Mouse (Mus musculus): ENCODE data around the gene Ddx43. TPM values are rescaled to one million over a fixed set of nuclear protein-coding genes. Genes with fewer than 3 reads are reported as not detected.

Gene Ddx43
- polyA plus RNA-seq, 1 experiment = 0.12 TPM

DNA sequence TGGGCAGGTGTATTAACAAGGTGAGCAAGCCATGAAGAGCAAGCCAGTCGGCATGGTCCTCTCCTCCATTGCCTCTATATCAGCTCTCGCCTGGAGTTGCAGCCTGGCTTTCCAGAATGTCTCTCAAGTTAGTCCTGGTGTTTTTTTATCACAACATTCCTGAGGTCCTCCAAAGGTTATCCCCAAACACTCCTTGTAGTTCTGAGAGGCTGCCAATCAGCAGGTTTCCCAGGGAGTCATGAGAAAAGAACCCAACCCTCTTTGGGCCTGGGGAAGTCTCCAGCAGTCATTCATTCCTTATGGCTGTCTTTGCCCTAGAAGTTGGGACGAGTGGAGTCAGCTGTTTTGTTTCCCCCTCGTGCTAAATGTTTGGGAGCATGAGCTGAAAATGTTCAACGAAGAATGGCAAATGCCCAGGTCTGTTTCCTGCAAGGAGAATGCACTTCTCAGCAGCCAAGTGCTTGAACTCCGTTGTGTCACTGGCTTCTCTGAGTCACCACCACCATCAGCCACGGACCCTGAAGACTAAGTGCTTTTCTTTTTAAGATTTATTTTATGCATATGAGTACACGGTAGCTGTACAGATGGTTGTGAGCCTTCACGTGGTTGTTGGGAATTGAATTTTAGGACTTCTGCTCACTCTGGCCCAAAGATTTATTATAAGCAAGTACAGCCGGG lies 22.6 kb upstream of the Ddx43 start:
- no peaks in the 10 kb centered on the region for H3K27me3 ChIP-seq (ENCODE audit: control insufficient read depth, insufficient read depth, low read length)
- no peak overlapping the region for H3K27ac ChIP-seq (ENCODE audit: insufficient read depth, low read length)
- H3K4me3 ChIP-seq (ENCODE audit: extremely low read depth, insufficient read depth, insufficient read length) = no peak overlapping the region
- no peaks in the 10 kb centered on the region for H3K36me3 ChIP-seq (ENCODE audit: control insufficient read depth, insufficient read depth, low read length)
- no peaks in the 10 kb centered on the region for H3K4me1 ChIP-seq (ENCODE audit: control insufficient read depth, insufficient read depth, insufficient read length)
- TF ChIP-seq CTCF (IDR thresholded peaks at IDR 0.05; ENCODE audit: extremely low read depth, insufficient read depth, insufficient read length, insufficient replicate concordance) (no peak), POLR2A (IDR thresholded peaks at IDR 0.05; ENCODE audit: low read depth, low read length) (no peak)
- no peak for DNase-seq (ENCODE audit: low read depth in 1 of 2, low spot score in 2 of 2)
- WGBS = 77% methylated on average over 10 of the region's 10 CpGs

DNA sequence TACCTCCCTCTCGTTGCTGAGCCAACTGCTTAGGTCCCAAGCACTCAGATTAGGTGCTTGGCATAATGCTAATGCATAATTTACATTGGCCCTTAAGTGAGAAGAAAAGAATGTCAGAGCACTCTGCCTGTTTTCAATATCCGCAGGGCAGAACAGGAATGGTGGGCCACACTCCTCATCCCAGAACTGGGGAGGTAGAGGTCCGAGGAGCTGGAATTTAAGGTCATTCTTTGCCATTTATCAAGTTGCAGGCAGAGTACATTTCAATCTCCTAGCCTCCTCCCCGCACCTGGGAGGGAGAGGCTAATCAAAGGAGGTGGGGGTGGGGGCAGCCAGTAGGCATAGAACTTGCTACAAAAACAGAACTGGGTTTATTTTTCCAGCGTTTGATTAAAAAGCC lies 21.2 kb upstream of the Ddx43 start:
- H3K27me3 ChIP-seq (ENCODE audit: control insufficient read depth, insufficient read depth, low read length) = no peaks in the 10 kb centered on the region

DNA sequence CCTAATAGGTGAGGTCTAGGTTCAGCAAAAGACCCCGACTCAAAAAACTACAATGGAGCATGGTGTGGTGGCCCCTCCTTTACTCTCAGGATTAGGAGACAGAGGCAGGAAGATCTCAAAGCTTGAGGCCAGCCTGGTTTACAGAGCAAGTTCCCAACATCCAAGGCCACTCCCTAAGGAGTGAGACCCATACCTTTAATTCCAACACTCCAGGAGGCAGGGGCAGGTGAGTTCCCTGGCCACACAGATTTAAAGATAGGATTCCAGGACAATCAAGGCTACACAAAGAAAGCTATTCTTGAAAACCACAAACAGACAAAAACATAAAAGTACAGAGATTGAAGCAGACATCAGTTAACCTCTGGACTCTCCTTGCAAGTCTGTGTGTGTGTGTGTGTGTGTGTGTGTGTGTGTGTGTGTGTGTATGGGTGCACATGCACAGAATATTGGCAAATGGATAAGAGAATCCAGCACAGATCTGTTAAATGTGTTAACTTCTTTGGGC lies 20.6 kb upstream of the Ddx43 start:
- TF ChIP-seq POLR2A (IDR thresholded peaks at IDR 0.05; ENCODE audit: low read depth, low read length) = no peak
- TF ChIP-seq CTCF (IDR thresholded peaks at IDR 0.05; ENCODE audit: extremely low read depth, insufficient read depth, insufficient read length, insufficient replicate concordance) = no peak
- no peaks in the 10 kb centered on the region for H3K36me3 ChIP-seq (ENCODE audit: control insufficient read depth, insufficient read depth, low read length)
- WGBS = 80% methylated on average over 1 of the region's 1 CpGs
- no peaks in the 10 kb centered on the region for H3K27me3 ChIP-seq (ENCODE audit: control insufficient read depth, insufficient read depth, low read length)
- H3K27ac ChIP-seq (ENCODE audit: insufficient read depth, low read length) = no peak overlapping the region
- DNase-seq (ENCODE audit: low read depth in 1 of 2, low spot score in 2 of 2) = no peak
- no peaks in the 10 kb centered on the region for H3K4me1 ChIP-seq (ENCODE audit: control insufficient read depth, insufficient read depth, insufficient read length)
- H3K4me3 ChIP-seq (ENCODE audit: extremely low read depth, insufficient read depth, insufficient read length) = no peak overlapping the region

More for the DNA sequence above, 21.2 kb upstream of the Ddx43 start:
- no peaks in the 10 kb centered on the region for H3K36me3 ChIP-seq (ENCODE audit: control insufficient read depth, insufficient read depth, low read length)
- no peak for DNase-seq (ENCODE audit: low read depth in 1 of 2, low spot score in 2 of 2)
- no peak overlapping the region for H3K4me3 ChIP-seq (ENCODE audit: extremely low read depth, insufficient read depth, insufficient read length)
- WGBS = 76% methylated on average over 5 of the region's 5 CpGs
- no peak overlapping the region for H3K27ac ChIP-seq (ENCODE audit: insufficient read depth, low read length)
- H3K4me1 ChIP-seq (ENCODE audit: control insufficient read depth, insufficient read depth, insufficient read length) = no peaks in the 10 kb centered on the region
- TF ChIP-seq POLR2A (IDR thresholded peaks at IDR 0.05; ENCODE audit: low read depth, low read length) (no peak), CTCF (IDR thresholded peaks at IDR 0.05; ENCODE audit: extremely low read depth, insufficient read depth, insufficient read length, insufficient replicate concordance) (no peak)

DNA sequence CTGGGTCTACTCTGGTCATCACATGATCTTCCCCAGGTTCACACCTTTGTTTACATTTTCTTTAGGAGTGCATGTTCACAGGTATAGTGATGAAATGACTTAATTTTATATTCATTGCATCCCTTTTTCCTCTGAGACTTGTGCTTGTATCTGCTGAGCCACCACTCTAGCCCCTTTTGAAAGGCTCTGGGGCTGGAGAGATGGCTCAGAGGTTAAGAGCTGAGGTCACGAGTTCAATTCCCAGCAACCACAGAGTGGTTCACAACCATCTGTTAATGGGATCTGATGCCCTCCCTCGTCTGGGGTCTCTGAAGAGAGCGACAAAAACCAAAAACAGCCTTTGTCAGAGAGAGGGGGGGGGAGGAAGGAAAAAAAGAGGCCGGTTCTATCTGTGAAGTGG lies 20.1 kb upstream of the Ddx43 start:
- 85% methylated on average over 4 of the region's 4 CpGs for WGBS

DNA sequence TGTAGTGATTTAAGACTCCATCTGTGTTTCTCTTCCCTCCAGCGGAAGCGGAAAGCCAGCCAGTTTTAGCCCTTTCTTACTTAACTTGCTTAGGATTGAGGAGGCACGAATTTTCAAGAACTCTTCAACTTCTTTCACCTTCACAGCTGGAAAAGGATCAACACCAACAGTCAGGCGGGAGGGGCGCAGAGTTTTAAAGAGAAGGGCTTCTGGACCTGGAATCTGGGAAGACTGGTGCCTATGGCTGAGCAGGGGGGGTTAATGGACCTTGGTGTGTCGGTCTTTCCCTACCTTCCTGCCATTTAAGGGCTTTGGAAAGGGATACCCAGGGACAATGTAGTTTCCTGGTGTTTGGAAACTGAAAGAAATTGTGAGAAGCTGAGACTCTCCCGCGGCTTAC lies 18.0 kb upstream of the Ddx43 start:
- no peak overlapping the region for H3K4me3 ChIP-seq (ENCODE audit: extremely low read depth, insufficient read depth, insufficient read length)
- DNase-seq (ENCODE audit: low read depth in 1 of 2, low spot score in 2 of 2) = no peak
- no peaks in the 10 kb centered on the region for H3K4me1 ChIP-seq (ENCODE audit: control insufficient read depth, insufficient read depth, insufficient read length)
- TF ChIP-seq POLR2A (IDR thresholded peaks at IDR 0.05; ENCODE audit: low read depth, low read length) (no peak), CTCF (IDR thresholded peaks at IDR 0.05; ENCODE audit: extremely low read depth, insufficient read depth, insufficient read length, insufficient replicate concordance) (no peak)
- H3K27ac ChIP-seq (ENCODE audit: insufficient read depth, low read length) = no peak overlapping the region
- H3K36me3 ChIP-seq (ENCODE audit: control insufficient read depth, insufficient read depth, low read length) = no peaks in the 10 kb centered on the region
- 72% methylated on average over 8 of the region's 8 CpGs for WGBS
- H3K27me3 ChIP-seq (ENCODE audit: control insufficient read depth, insufficient read depth, low read length) = no peaks in the 10 kb centered on the region

More for the DNA sequence above, 20.1 kb upstream of the Ddx43 start:
- DNase-seq (ENCODE audit: low read depth in 1 of 2, low spot score in 2 of 2) = no peak
- no peak overlapping the region for H3K4me3 ChIP-seq (ENCODE audit: extremely low read depth, insufficient read depth, insufficient read length)
- no peaks in the 10 kb centered on the region for H3K4me1 ChIP-seq (ENCODE audit: control insufficient read depth, insufficient read depth, insufficient read length)
- no peak overlapping the region for H3K27ac ChIP-seq (ENCODE audit: insufficient read depth, low read length)
- no peaks in the 10 kb centered on the region for H3K27me3 ChIP-seq (ENCODE audit: control insufficient read depth, insufficient read depth, low read length)
- TF ChIP-seq POLR2A (IDR thresholded peaks at IDR 0.05; ENCODE audit: low read depth, low read length) (no peak), CTCF (IDR thresholded peaks at IDR 0.05; ENCODE audit: extremely low read depth, insufficient read depth, insufficient read length, insufficient replicate concordance) (no peak)
- H3K36me3 ChIP-seq (ENCODE audit: control insufficient read depth, insufficient read depth, low read length) = no peaks in the 10 kb centered on the region

DNA sequence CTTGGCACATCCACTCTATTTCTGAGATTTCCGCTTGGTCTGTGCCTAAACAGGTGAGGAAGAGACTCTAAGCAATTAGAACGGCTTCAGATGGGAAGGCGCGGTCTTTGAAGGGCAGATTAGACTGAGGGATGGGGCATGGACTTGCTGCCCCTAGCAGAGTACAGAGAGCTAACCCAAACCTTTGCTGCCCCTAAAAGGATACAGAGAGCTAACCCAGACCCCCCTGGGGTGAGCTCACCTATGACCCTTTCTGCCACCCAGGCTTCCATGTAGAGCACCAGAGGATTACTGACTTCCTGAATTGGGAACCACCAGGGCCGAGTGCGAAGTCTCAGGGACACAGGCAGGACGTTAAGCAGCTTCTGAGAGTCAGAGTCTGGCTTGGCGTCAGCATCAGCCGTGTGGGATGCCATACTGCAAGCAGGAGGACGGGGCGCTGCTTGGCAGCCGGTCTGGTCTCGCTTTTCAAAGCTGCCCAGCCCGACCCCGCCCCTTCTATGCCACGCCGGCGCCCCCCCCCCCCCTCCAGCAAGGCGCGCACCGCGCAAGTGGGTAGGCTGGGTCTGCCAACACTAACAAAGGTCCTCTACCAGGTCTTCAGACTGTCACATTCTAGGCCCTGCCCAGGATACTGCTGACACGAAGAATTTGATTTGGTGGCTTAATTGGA lies 17.3 kb upstream of the Ddx43 start, which contains the start of gene Ooep:
Gene Ooep (minus strand): TSS at position 613 of the 673 bp plus-strand sequence.
- WGBS = 12% methylated on average over 22 of the region's 23 CpGs
- DNase-seq (ENCODE audit: low read depth in 1 of 2, low spot score in 2 of 2) = no peak
- no peak for TF ChIP-seq POLR2A (IDR thresholded peaks at IDR 0.05; ENCODE audit: low read depth, low read length)
- TF ChIP-seq CTCF (IDR thresholded peaks at IDR 0.05; ENCODE audit: extremely low read depth, insufficient read depth, insufficient read length, insufficient replicate concordance) = no peak
- Histone ChIP-seq H3K27ac (ENCODE audit: insufficient read depth, low read length) (no peak within 1 kb of the TSS), H3K4me3 (ENCODE audit: extremely low read depth, insufficient read depth, insufficient read length) (no peak within 1 kb of the TSS), H3K27me3 (ENCODE audit: control insufficient read depth, insufficient read depth, low read length) (no peaks in the 10 kb centered on the region), H3K36me3 (ENCODE audit: control insufficient read depth, insufficient read depth, low read length) (no peaks in the 10 kb centered on the region), H3K4me1 (ENCODE audit: control insufficient read depth, insufficient read depth, insufficient read length) (no peaks in the 10 kb centered on the region)

DNA sequence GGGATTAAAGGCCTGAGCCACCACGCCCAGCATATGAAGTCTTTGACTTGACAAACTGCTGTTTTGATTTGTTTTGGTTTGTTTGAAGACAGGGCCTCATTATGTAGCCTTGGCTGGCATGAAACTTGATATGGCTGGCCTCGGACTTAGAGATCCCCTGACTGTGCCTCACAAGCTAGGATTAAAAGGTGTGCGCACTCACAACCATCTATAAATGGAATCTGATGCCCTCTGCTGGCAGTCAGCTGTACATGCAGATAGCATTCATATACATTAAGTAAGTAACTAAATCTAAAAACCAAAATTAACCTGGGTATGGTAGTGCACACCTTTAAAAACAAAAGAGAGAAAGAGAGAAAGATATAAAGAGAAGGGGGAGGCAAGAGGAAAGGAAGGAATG lies 9.7 kb upstream of the Ddx43 start:
- no peak overlapping the region for H3K27ac ChIP-seq (ENCODE audit: insufficient read depth, low read length)
- no peak for DNase-seq (ENCODE audit: low read depth in 1 of 2, low spot score in 2 of 2)
- no peak for TF ChIP-seq CTCF (IDR thresholded peaks at IDR 0.05; ENCODE audit: extremely low read depth, insufficient read depth, insufficient read length, insufficient replicate concordance)
- no peak for TF ChIP-seq POLR2A (IDR thresholded peaks at IDR 0.05; ENCODE audit: low read depth, low read length)
- no peak overlapping the region for H3K4me3 ChIP-seq (ENCODE audit: extremely low read depth, insufficient read depth, insufficient read length)
- H3K4me1 ChIP-seq (ENCODE audit: control insufficient read depth, insufficient read depth, insufficient read length) = no peaks in the 10 kb centered on the region
- no peaks in the 10 kb centered on the region for H3K27me3 ChIP-seq (ENCODE audit: control insufficient read depth, insufficient read depth, low read length)
- 63% methylated on average over 3 of the region's 3 CpGs for WGBS
- H3K36me3 ChIP-seq (ENCODE audit: control insufficient read depth, insufficient read depth, low read length) = no peaks in the 10 kb centered on the region
